Mouse (Mus musculus): ENCODE measurements around the gene Epop. TPM values are rescaled to one million over a fixed set of nuclear protein-coding genes. Genes with fewer than 3 reads are reported as not detected.

The Epop gene
- polyA plus RNA-seq, 1 experiment from 2014 or later: 3.5 TPM

GRCm38 (mm10) chr11:97591910-97592309 lies 37.6 kb downstream of the Epop start:
- Histone ChIP-seq H3K9ac (replicated peaks; ENCODE audit: low read depth) (no peak overlapping the region), H3K4me2 (replicated peaks; ENCODE audit: low read depth, low read length) (no peak overlapping the region), H3K27ac (ENCODE audit: low read length) (no peak overlapping the region), H3K27me3 (replicated peaks; ENCODE audit: insufficient read depth, low read length) (no peaks in the 10 kb centered on the region), H3K4me1 (ENCODE audit: insufficient read depth, low read depth, low read length) (no peaks in the 10 kb centered on the region), H3K36me3 (ENCODE audit: insufficient read depth, low read length) (no peaks in the 10 kb centered on the region), H3K9me3 (ENCODE audit: low read length) (no peaks in the 10 kb centered on the region), H3K4me3 (ENCODE audit: low read depth, low read length) (no peak overlapping the region)
- no peak for DNase-seq (ENCODE audit: low spot score)
- WGBS: 49% methylated on average over 5 of the region's 5 CpGs
- TF ChIP-seq EP300 (IDR thresholded peaks at IDR 0.05) (no peak), CTCF (IDR thresholded peaks at IDR 0.05) (no peak)
- no peak for ATAC-seq

- H3K4me2 ChIP-seq (replicated peaks; ENCODE audit: low read depth, low read length): no peak overlapping the region
- no peaks in the 10 kb centered on the region for H3K9me3 ChIP-seq (ENCODE audit: low read length)
- H3K36me3 ChIP-seq (ENCODE audit: insufficient read depth, low read length): no peaks in the 10 kb centered on the region
- no peak overlapping the region for H3K27ac ChIP-seq (ENCODE audit: low read length)
- ATAC-seq: no peak
- no peaks in the 10 kb centered on the region for H3K4me1 ChIP-seq (ENCODE audit: insufficient read depth, low read depth, low read length)
- H3K9ac ChIP-seq (replicated peaks; ENCODE audit: low read depth): no peak overlapping the region
- no peak overlapping the region for H3K4me3 ChIP-seq (ENCODE audit: low read depth, low read length)
- TF ChIP-seq EP300 (IDR thresholded peaks at IDR 0.05) (no peak), CTCF (IDR thresholded peaks at IDR 0.05) (no peak)
- H3K27me3 ChIP-seq (replicated peaks; ENCODE audit: insufficient read depth, low read length): no peaks in the 10 kb centered on the region
- 55% methylated on average over 24 of the region's 24 CpGs for WGBS
- no peak for DNase-seq (ENCODE audit: low spot score)
Measured at GRCm38 (mm10) chr11:97590227-97590960, 39.1 kb downstream of the Epop start.

- no peak for TF ChIP-seq CTCF (IDR thresholded peaks at IDR 0.05)
- TF ChIP-seq EP300 (IDR thresholded peaks at IDR 0.05): no peak
- no peaks in the 10 kb centered on the region for H3K4me1 ChIP-seq (ENCODE audit: insufficient read depth, low read depth, low read length)
- no peaks in the 10 kb centered on the region for H3K36me3 ChIP-seq (ENCODE audit: insufficient read depth, low read length)
- no peak for ATAC-seq
- no peak overlapping the region for H3K4me2 ChIP-seq (replicated peaks; ENCODE audit: low read depth, low read length)
- peak; percentile 46 for DNase-seq (ENCODE audit: low spot score)
- no peak overlapping the region for H3K4me3 ChIP-seq (ENCODE audit: low read depth, low read length)
- no peaks in the 10 kb centered on the region for H3K27me3 ChIP-seq (replicated peaks; ENCODE audit: insufficient read depth, low read length)
- no peak overlapping the region for H3K27ac ChIP-seq (ENCODE audit: low read length)
- WGBS: 14% methylated on average over 10 of the region's 10 CpGs
- no peaks in the 10 kb centered on the region for H3K9me3 ChIP-seq (ENCODE audit: low read length)
- no peak overlapping the region for H3K9ac ChIP-seq (replicated peaks; ENCODE audit: low read depth)
Measured at GRCm38 (mm10) chr11:97589216-97589615, 40.3 kb downstream of the Epop start.

GRCm38 (mm10) chr11:97585932-97586331 lies 43.6 kb downstream of the Epop start:
- Histone ChIP-seq H3K4me2 (replicated peaks; ENCODE audit: low read depth, low read length) (no peak overlapping the region), H3K4me3 (ENCODE audit: low read depth, low read length) (no peak overlapping the region), H3K4me1 (ENCODE audit: insufficient read depth, low read depth, low read length) (no peaks in the 10 kb centered on the region), H3K36me3 (ENCODE audit: insufficient read depth, low read length) (no peaks in the 10 kb centered on the region), H3K27me3 (replicated peaks; ENCODE audit: insufficient read depth, low read length) (no peaks in the 10 kb centered on the region), H3K9ac (replicated peaks; ENCODE audit: low read depth) (no peak overlapping the region), H3K9me3 (ENCODE audit: low read length) (no peaks in the 10 kb centered on the region), H3K27ac (ENCODE audit: low read length) (peak overlapping the region; percentile 60)
- peak; percentile 93 for DNase-seq (ENCODE audit: low spot score)
- peak; percentile 98 for ATAC-seq
- TF ChIP-seq EP300 (IDR thresholded peaks at IDR 0.05) (peak; percentile 85), CTCF (IDR thresholded peaks at IDR 0.05) (no peak)
- WGBS: 23% methylated on average over 10 of the region's 10 CpGs

- 74% methylated on average over 7 of the region's 7 CpGs for WGBS
- ATAC-seq: no peak
- no peak overlapping the region for H3K9ac ChIP-seq (replicated peaks; ENCODE audit: low read depth)
Measured at GRCm38 (mm10) chr11:97584476-97584875, 45.0 kb downstream of the Epop start.

GRCm38 (mm10) chr11:97579088-97579857 lies 50.2 kb downstream of the Epop start:
- TF ChIP-seq CTCF (IDR thresholded peaks at IDR 0.05) (no peak), EP300 (IDR thresholded peaks at IDR 0.05) (no peak)
- DNase-seq (ENCODE audit: low spot score): no peak
- no peak overlapping the region for H3K27ac ChIP-seq (ENCODE audit: low read length)
- H3K9me3 ChIP-seq (ENCODE audit: low read length): no peaks in the 10 kb centered on the region
- no peak overlapping the region for H3K4me3 ChIP-seq (ENCODE audit: low read depth, low read length)
- H3K9ac ChIP-seq (replicated peaks; ENCODE audit: low read depth): no peak overlapping the region
- ATAC-seq: no peak
- peaks cover 5% of the 10 kb centered on the region; the same call in 1 of the 2 replicates for H3K4me1 ChIP-seq (ENCODE audit: insufficient read depth, low read depth, low read length)
- no peak overlapping the region for H3K4me2 ChIP-seq (replicated peaks; ENCODE audit: low read depth, low read length)
- H3K27me3 ChIP-seq (replicated peaks; ENCODE audit: insufficient read depth, low read length): peaks cover under 1% of the 10 kb centered on the region; the same call in 1 of the 2 replicates
- H3K36me3 ChIP-seq (ENCODE audit: insufficient read depth, low read length): no peaks in the 10 kb centered on the region
- 30% methylated on average over 10 of the region's 10 CpGs for WGBS

More at GRCm38 (mm10) chr11:97584476-97584875, 45.0 kb downstream of the Epop start:
- H3K4me2 ChIP-seq (replicated peaks; ENCODE audit: low read depth, low read length): no peak overlapping the region
- H3K4me1 ChIP-seq (ENCODE audit: insufficient read depth, low read depth, low read length): no peaks in the 10 kb centered on the region
- H3K9me3 ChIP-seq (ENCODE audit: low read length): no peaks in the 10 kb centered on the region
- DNase-seq (ENCODE audit: low spot score): no peak
- TF ChIP-seq CTCF (IDR thresholded peaks at IDR 0.05) (no peak), EP300 (IDR thresholded peaks at IDR 0.05) (no peak)
- no peak overlapping the region for H3K27ac ChIP-seq (ENCODE audit: low read length)
- no peaks in the 10 kb centered on the region for H3K27me3 ChIP-seq (replicated peaks; ENCODE audit: insufficient read depth, low read length)
- H3K36me3 ChIP-seq (ENCODE audit: insufficient read depth, low read length): no peaks in the 10 kb centered on the region
- no peak overlapping the region for H3K4me3 ChIP-seq (ENCODE audit: low read depth, low read length)
